Mouse (Mus musculus) heart, embryonic 14.5 days (tissue): ENCODE data around the gene Gm47959. TPM values are rescaled to one million over a fixed set of nuclear protein-coding genes. Genes with fewer than 3 reads are reported as not detected.

Experiments used
- polyA plus RNA-seq: library from polyadenylated mRNA; unstranded; fragments of >200 nt; fragmentation: Nextera tagmentation; extraction: Ambion mirVana; gene quantifications from 2 replicates; pipeline ENCODE4 v1.2.1, GENCODE M21; 2014

Gene Gm47959
- polyA plus RNA-seq, 1 experiment from 2014 or later, result not detected

Other genes with a start within 250 kb of the Gm47959 start
- not detected in 2 replicates for gene Tm4sf20, start 232.1 kb upstream of the Gm47959 start, polyA plus RNA-seq
- not detected in 2 replicates for gene Gm47791, start 229.3 kb upstream of the Gm47959 start, polyA plus RNA-seq
- gene Agfg1, start 161.1 kb upstream of the Gm47959 start, polyA plus RNA-seq, result 38.6 and 44.6 TPM in 2 replicates
- not detected in 2 replicates for gene A030005L19Rik, start 87.2 kb upstream of the Gm47959 start, polyA plus RNA-seq
- gene A030014E15Rik, start 75.6 kb upstream of the Gm47959 start, polyA plus RNA-seq, result not detected in 2 replicates
- not detected in 2 replicates for gene Gm6217, start 69.1 kb upstream of the Gm47959 start, polyA plus RNA-seq
- not detected in 2 replicates for gene A030003K21Rik, start 57.2 kb upstream of the Gm47959 start, polyA plus RNA-seq
- gene Gm7544, start 44.5 kb upstream of the Gm47959 start, polyA plus RNA-seq, result not detected in 2 replicates
- gene Gm47955, start 40.3 kb upstream of the Gm47959 start, polyA plus RNA-seq, result not detected in 2 replicates
- gene Slc19a3, start 37.9 kb downstream of the Gm47959 start, polyA plus RNA-seq, result 2.4 and 2.7 TPM in 2 replicates
- not detected in 2 replicates for gene Krtap28-10, start 41.9 kb downstream of the Gm47959 start, polyA plus RNA-seq
- not detected in 2 replicates for gene Gm47969, start 44.4 kb downstream of the Gm47959 start, polyA plus RNA-seq
- gene A030005K14Rik, start 58.8 kb downstream of the Gm47959 start, polyA plus RNA-seq, result not detected in 2 replicates
- not detected in 2 replicates for gene Krtap28-13, start 60.4 kb downstream of the Gm47959 start, polyA plus RNA-seq
- gene Ccl20, start 116.2 kb downstream of the Gm47959 start, polyA plus RNA-seq, result 0.36 TPM in 1 of 2 replicates, not detected in the other
- gene Daw1, start 159.2 kb downstream of the Gm47959 start, polyA plus RNA-seq, result 0.20 TPM in 1 of 2 replicates, not detected in the other